Mouse (Mus musculus) fat pad, adult 2 months (tissue): ENCODE data around the gene P2rx7.

Experiments
- DNase-seq: peaks from one replicate; pipeline ENCODE4 v3.0.0-alpha.2; 2011; ENCODE audit warnings: low read depth, low spot score; ENCODE audit errors: extremely low read depth

P2rx7 gene

GRCm38 (mm10) chr5:122643701-122644100 lies at the start of gene P2rx7:
TSS of gene P2rx7 (plus strand) at chr5:122643911.
- no peak for DNase-seq

GRCm38 (mm10) chr5:122595470-122595869 lies 48.2 kb upstream of the P2rx7 start:
- no peak for DNase-seq

DNA sequence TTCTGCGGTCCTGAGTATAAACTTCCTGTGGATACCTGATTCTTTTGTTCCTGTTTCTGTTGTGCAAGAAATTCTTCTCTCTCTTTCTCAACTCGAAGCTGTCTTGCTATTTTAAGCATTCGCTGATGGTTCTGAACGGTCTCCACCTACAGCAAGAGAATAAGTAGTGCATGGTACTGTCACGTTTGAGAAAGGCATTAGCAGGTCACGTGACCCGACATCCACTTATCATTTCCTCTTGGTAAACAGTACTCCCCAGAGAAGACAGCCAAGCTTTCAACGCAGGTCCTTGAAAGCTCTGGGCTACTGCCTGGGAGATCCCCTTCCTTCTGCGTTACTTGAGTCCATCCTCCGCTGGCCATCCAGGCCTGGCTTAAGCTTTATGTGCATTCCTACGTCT lies 41.5 kb upstream of the P2rx7 start:
- no peak for DNase-seq

DNA sequence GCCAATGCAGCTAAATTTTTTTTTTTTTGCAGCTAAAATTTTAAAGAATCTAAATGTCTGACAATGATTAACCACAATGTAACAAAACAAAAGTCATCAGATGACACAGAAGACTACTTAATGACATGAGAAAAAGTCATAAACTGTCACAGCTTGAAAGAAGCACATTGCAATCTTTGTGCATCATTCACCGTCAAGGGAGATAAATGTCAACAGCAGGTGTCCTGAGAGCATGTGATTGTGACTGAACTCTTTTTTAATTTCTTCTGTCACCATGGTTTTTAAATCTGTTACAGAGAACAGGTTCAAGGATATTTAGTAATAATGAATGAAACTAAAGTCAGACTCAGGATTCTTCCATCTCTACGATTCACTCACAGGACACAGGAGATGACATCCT lies 38.8 kb upstream of the P2rx7 start:
- DNase-seq = no peak

DNA sequence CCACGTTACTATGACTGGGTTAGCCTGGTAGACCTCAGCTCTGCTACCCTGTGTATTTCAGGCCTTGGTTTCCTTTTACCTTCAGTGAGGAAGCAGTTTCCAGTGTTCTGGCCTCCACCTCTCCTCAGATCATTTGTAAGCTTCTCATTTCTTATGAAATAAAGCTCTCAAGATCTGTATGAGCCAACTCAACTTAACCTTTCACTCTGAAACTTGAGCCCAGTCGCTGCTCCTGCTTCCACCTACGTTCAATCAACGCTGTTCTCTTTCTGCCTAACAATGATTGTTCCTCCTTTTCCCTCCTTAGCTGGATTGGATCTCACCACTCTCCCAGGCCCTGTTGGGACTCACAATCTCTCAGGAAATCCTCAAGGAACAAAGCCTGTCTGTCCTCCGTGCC lies 32.1 kb upstream of the P2rx7 start:
- no peak for DNase-seq

DNA sequence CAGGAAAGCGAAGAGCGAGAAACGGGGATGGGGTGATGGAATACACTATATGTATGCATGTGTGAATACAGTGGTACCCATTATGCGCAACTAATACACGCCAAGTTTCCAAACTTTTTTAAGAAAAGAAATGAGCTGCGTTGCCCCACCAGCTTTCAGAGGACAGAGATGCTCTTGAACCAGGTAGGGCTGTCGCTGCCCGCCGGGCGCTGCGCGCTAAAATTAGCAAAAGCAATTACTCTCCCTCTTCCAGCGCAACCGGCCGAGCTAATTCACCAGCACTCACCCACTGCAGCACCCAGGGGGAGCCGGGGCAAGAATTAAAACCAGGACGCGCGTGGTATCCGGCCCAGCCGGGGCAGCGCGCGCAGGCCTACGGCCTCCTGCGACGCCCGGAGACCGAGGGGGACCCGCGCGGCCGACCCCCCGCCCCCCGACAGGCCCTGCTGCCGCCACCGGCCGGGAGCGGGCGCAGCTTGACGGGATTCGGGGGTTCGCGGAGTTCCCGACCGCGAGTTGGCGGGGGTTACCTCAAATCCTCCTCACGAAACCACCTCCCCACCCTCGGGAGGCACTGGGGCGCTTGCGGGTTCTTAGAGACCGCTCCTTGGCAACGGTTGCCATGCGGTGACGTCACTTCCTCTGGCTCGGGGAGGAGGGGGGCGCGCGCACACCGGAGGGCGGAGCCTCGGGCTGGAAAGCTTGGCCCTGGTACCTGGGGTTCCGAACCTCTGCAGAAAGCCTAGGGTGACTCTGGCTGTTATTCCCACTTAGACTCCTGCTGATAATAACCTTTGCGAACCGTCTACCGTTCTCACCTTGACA lies 29.6 kb upstream of the P2rx7 start, which contains the start of gene Ift81:
Gene Ift81, minus strand, starts transcription at position 611 of the 825 bp plus-strand sequence.
- no peak for DNase-seq

GRCm38 (mm10) chr5:122617718-122618117 lies 26.0 kb upstream of the P2rx7 start:
- no peak for DNase-seq

DNA sequence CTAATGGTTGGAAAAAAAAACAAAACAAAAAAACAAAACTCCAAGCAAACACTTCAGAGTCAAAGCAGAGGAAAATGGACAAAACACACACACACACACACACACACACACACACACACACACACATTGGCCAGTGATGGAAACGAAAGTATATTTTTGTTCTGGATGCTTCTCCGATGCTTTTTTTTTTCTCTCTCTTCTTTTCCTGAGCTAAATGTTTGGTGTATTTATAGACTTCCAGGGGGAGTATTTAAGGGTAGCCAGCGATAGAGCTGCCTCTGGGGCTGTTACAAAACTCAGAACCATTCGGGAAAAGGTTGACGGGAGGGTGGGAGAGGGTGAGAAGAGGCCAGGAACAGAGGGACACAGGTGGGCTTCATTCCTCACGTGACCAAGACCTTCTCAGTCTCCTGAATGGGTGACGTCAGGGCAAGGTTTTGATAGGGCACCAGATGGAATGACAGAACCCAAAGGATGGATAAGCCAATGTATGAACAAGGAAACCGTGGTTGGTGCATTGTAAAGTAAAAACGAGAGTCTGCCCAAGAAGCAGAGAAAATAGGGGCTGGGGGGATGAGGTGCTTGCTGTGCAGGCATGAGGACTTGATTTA lies 23.9 kb upstream of the P2rx7 start:
- no peak for DNase-seq

DNA sequence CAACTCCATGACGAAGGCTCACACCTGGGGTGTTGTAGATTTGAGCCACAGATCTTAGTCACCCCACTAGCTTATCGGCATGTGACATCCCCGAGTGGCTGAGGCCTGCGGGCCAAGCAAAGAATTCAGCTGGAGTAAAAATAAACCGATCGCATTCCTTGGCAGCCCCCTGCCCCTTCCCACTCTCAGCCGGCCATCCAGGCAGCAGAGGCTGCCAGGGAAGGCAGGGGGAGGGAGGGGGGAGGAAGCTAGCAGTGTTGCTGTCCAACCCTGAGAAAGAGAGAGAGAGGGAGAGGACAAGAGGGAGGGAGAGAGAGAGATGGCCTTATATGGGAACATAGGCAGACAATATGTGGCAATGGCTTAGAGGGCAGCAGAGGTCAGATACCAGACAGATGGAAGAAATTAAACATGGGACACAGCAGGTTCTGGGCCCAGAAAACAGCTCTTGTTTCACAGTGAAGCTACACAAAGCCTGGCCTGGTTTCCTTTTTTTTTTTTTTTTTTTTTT lies 22.3 kb upstream of the P2rx7 start:
- no peak for DNase-seq

DNA sequence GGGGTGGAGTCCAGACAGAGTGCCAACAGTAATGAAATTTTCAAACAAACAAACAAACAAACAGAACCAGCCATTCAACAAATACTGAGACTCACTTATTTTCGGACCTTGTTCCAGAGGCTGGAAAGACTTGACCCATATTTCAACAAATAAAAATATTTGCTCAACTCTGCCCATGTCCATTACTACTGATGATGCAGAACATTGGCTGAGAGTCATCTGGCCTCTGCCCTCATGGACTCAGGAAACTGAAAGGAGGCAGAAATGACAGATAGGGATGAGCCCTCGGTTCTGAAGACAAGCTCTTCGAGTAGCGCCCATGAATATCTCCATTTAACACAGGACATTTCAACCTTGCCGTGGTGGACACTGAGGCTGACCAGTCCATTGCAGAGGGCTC lies 21.2 kb upstream of the P2rx7 start:
- DNase-seq = no peak

GRCm38 (mm10) chr5:122623861-122624260 lies 19.9 kb upstream of the P2rx7 start:
- DNase-seq = no peak

DNA sequence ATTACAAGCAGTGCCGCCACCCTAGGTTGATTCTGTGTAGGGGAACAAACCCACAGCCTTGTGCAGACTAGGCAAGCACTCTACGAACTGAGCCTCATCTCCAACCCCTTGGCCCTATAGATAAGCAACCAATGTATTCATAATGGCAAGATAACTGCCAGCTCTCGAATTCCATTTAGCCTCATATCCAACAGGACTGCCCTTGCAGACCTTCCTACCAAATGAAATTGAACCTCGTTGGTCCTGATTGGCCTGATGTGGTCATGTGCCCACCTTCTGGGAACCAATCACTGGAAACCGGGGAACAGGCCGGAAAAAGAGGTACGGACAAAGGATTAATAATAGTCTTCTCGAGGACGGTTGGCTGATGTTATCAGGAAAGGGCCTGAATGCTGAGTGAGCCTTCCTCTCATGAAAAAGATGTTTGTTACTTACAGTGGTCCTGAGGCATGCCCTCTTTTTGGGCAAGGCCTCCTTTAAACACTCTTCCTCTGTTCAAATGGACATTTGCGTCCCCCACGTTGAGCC lies 18.7 kb upstream of the P2rx7 start:
- DNase-seq = no peak

- no peak for DNase-seq
Observed at GRCm38 (mm10) chr5:122625565-122626252, 18.0 kb upstream of the P2rx7 start.

- no peak for DNase-seq
Observed at GRCm38 (mm10) chr5:122627243-122627642, 16.5 kb upstream of the P2rx7 start.

DNA sequence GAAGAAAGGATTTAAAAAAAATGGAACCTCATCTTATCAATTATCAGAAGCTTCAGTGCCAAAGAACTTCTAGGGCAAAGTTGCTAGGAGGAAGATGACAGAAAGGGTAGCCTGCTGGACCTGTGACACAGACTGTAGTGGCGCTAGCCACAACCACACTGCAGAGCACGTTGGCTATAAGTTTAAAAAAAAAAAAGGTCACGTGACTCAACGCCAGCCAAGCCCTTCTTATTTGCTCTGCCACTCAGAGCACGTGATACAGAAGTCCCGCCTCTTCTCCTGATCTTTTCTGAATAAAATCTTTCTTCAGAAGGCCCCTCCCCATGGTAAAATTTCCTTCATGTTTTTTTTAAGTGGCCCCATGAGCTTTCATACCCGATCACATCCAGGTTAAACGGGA lies 8.5 kb upstream of the P2rx7 start:
- no peak for DNase-seq

DNA sequence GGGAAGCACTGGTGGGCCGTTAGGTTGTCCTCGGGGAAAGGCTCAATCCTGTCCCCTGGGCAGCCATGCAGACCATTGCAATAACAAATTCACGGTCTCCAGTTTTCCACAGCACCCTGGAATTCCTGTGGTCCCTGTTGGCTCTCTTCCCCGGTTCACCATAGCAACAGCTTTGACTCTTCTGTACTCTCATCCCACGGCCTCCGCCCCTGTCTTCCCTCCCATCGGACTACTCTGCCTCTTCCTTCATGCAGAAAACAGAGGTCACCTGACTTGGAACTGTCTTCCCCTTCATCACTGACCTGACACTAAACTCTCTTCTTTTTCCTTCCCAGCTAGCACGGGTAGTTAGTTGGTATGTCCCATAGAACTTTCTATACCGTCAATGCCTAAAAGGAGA lies 7.4 kb upstream of the P2rx7 start:
- DNase-seq = no peak

DNA sequence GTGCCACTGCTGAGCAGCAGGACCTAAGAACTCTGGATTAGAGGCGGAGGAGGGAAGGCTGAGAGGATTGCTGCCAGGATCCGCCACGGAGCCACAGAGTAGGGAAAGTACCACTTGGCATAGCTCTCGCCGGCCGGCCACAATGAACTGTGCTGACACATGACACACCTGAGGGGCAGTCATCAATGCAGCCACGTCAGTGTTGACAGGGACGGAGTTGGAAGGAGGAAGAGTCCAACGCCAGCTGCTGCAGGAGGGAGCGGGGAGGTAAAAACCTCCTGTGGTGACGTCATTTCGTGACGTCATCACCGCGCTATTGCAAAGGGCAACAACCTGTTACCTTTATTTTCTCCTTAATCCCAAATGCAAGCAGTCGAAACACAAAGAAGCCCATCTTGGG lies 6.8 kb upstream of the P2rx7 start:
- no peak for DNase-seq

- DNase-seq = no peak
Observed at GRCm38 (mm10) chr5:122638296-122638695, 5.4 kb upstream of the P2rx7 start.

DNA sequence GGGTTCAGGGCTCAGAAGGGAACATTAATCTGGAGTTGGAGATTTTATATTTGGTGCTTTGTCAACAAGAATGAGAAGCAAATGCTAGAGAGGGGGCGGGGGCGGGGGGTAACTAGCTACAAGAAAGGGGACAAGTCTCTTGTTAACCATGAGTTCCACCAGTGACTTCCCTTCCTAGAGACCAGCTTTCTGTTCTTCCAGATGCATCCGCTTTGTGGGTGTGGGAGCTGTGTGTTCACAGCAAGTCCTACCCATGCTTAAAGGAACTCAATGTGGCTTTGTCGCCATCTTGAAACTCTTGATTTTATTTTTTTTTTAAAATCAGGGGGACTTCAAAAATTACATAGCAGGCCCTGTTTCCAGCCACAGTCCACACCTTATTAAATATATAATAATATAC lies 4.2 kb upstream of the P2rx7 start:
- DNase-seq = no peak

GRCm38 (mm10) chr5:122639986-122640385 lies 3.7 kb upstream of the P2rx7 start:
- no peak for DNase-seq

DNA sequence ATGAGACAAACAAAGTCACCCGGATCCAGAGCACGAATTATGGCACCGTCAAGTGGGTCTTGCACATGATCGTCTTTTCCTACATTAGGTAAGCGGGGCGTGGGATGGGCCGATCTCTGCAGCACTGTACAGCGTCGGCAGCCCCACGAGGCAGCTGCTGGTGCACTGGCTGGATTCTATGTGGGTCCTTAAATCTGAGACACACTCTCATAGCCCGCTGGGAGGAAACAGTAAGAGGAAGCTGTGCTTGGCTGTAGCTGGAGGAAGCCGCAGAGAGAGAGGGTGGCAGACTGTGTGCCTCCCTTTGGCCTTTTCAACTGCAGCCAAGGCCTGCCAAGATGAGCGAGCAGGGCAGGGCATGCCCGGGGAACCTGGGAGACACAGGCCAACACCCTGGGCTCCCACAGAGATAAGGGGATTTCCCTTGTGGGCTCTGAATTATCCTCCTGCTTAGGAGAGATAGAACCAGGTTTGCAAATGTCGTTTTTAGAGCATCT lies 448 bp downstream of the P2rx7 start:
- DNase-seq = no peak
